Mouse (Mus musculus): Measurements from ENCODE around the gene Otop1.

Otop1 gene

GRCm38 (mm10) chr5:38288476-38288875 lies 12.7 kb downstream of the Otop1 start:
- DNase-seq (ENCODE audit: extremely low read depth, low read depth, low spot score), result peak; percentile 7

- DNase-seq (ENCODE audit: extremely low read depth, low read depth, low spot score), result no peak
These were observed 26.1 kb downstream of the Otop1 start for GRCm38 (mm10) chr5:38301761-38302411.

GRCm38 (mm10) chr5:38302651-38303050 lies 26.9 kb downstream of the Otop1 start:
- no peak for DNase-seq (ENCODE audit: extremely low read depth, low read depth, low spot score)

GRCm38 (mm10) chr5:38305241-38305640 lies 29.5 kb downstream of the Otop1 start:
- no peak for DNase-seq (ENCODE audit: extremely low read depth, low read depth, low spot score)

- DNase-seq (ENCODE audit: extremely low read depth, low read depth, low spot score), result peak; percentile 3
These were observed 31.7 kb downstream of the Otop1 start for GRCm38 (mm10) chr5:38307255-38308101.

- no peak for DNase-seq (ENCODE audit: extremely low read depth, low read depth, low spot score)
These were observed 33.1 kb downstream of the Otop1 start for GRCm38 (mm10) chr5:38308873-38309272.

GRCm38 (mm10) chr5:38309795-38310194 lies 34.0 kb downstream of the Otop1 start:
- DNase-seq (ENCODE audit: extremely low read depth, low read depth, low spot score), result no peak

- DNase-seq (ENCODE audit: extremely low read depth, low read depth, low spot score), result no peak
These were observed 43.4 kb downstream of the Otop1 start, which contains the start of gene Drd5 for GRCm38 (mm10) chr5:38318966-38319786. Gene Drd5 (plus strand): TSS chr5:38319367.

GRCm38 (mm10) chr5:38333381-38333780 lies 57.6 kb downstream of the Otop1 start:
- no peak for DNase-seq (ENCODE audit: extremely low read depth, low read depth, low spot score)

- no peak for DNase-seq (ENCODE audit: extremely low read depth, low read depth, low spot score)
These were observed 58.8 kb downstream of the Otop1 start for GRCm38 (mm10) chr5:38334582-38334981.

- DNase-seq (ENCODE audit: extremely low read depth, low read depth, low spot score), result no peak
These were observed 67.3 kb downstream of the Otop1 start for GRCm38 (mm10) chr5:38343101-38343500.

GRCm38 (mm10) chr5:38346646-38347432 lies 71.1 kb downstream of the Otop1 start:
- DNase-seq (ENCODE audit: extremely low read depth, low read depth, low spot score), result no peak

GRCm38 (mm10) chr5:38350351-38350929 lies 74.7 kb downstream of the Otop1 start:
- no peak for DNase-seq (ENCODE audit: extremely low read depth, low read depth, low spot score)

Measured in fat pad, adult 2 months (tissue).